Comparison of ENCODE assay signal across 10 mouse cellular contexts in genomic region chr11:98371556-98372240, GRCm38 (mm10). TPM values are rescaled to one million over a fixed set of nuclear protein-coding genes. Genes with fewer than 3 reads are reported as not detected.
A peak's percentile ranks its signal among the peaks of the same experiment; 100 is the strongest.
DNase-seq lines count a peak whose midpoint lies in the region; ATAC-seq and TF ChIP-seq lines count a peak whose summit lies in the region.
"Had no signal": no experiment of that assay in that cellular context is flagged by ENCODE, and none has a peak within 500 bp of the region (broad histone marks: within the 10 kb centered on the region; RNA-seq: fewer than 3 reads in every experiment).

No protein-coding gene starts in this region.

- peak; percentile 73; the same call in 1 of the 2 replicates for ATAC-seq in stomach, embryonic 14.5 days (ENCODE audit: insufficient number of reproducible peaks, insufficient read depth, low FRiP score, low read depth)
- no peak for ATAC-seq in stomach, postnatal 0 days (ENCODE audit: low FRiP score, low TSS enrichment)
- ATAC-seq in limb, embryonic 12.5 days (ENCODE audit: insufficient number of reproducible peaks, insufficient read depth, low FRiP score, low TSS enrichment, low read depth) = no peak

- WGBS in heart, embryonic 10.5 days = 30% methylated on average over 10 of the region's 10 CpGs
- WGBS in stomach, embryonic 14.5 days = 61% methylated on average over 7 of the region's 10 CpGs
- WGBS in stomach, postnatal 0 days = 53% methylated on average over 9 of the region's 10 CpGs
- WGBS in limb, embryonic 12.5 days = 58% methylated on average over 10 of the region's 10 CpGs

- no peak for TF ChIP-seq CTCF in stomach, postnatal 0 days (IDR thresholded peaks at IDR 0.05; ENCODE audit: low read depth)

- DNase-seq in heart, embryonic 10.5 days (ENCODE audit: low spot score) = no peak
- no peak for DNase-seq in heart, postnatal 36 days
- DNase-seq in stomach, postnatal 0 days (ENCODE audit: low spot score) = no peak
- DNase-seq in spleen, adult 18-20 months = no peak
- DNase-seq in thymus, postnatal 25 days = no peak
- DNase-seq in adrenal gland, adult (ENCODE audit: inconsistent age in 2 of 2, low spot score in 1 of 2) = no peak

- H3K36me3 ChIP-seq in heart, embryonic 10.5 days = peaks cover 23% of the 10 kb centered on the region
- H3K36me3 ChIP-seq in stomach, embryonic 14.5 days (ENCODE audit: control insufficient read depth, insufficient read depth, low read length) = peaks cover 19% of the 10 kb centered on the region
- H3K36me3 ChIP-seq in stomach, postnatal 0 days (ENCODE audit: control insufficient read depth, insufficient read depth, low read length) = no peaks in the 10 kb centered on the region; the same call in 1 of the 2 replicates
- H3K36me3 ChIP-seq in limb, embryonic 12.5 days = peaks cover 41% of the 10 kb centered on the region

- H3K4me2 ChIP-seq in stomach, embryonic 14.5 days (replicated peaks; ENCODE audit: low read depth, low read length) = no peak overlapping the region
- H3K4me2 ChIP-seq in stomach, postnatal 0 days (replicated peaks; ENCODE audit: low read depth) = no peak overlapping the region
- no peak overlapping the region for H3K4me2 ChIP-seq in limb, embryonic 12.5 days

- H3K4me1 ChIP-seq in heart, embryonic 10.5 days = peaks cover 89% of the 10 kb centered on the region
- 0 out of 2 replicates have a peak, but pooled peaks cover 4% of the 10 kb centered on the region for H3K4me1 ChIP-seq in stomach, embryonic 14.5 days (ENCODE audit: control insufficient read depth, insufficient read depth, low read length)
- no peaks in the 10 kb centered on the region for H3K4me1 ChIP-seq in stomach, postnatal 0 days (replicated peaks; ENCODE audit: control insufficient read depth, insufficient read depth)
- H3K4me1 ChIP-seq in limb, embryonic 12.5 days (replicated peaks) = peaks cover 6% of the 10 kb centered on the region; the same call in 1 of the 2 replicates

- H3K9me3 ChIP-seq in heart, embryonic 10.5 days = no peaks in the 10 kb centered on the region
- no peaks in the 10 kb centered on the region for H3K9me3 ChIP-seq in stomach, embryonic 14.5 days (ENCODE audit: control insufficient read depth, low read depth, low read length)
- H3K9me3 ChIP-seq in stomach, postnatal 0 days (ENCODE audit: control insufficient read depth, low read length) = no peaks in the 10 kb centered on the region
- H3K9me3 ChIP-seq in limb, embryonic 12.5 days = no peaks in the 10 kb centered on the region

- intact Hi-C loops in heart, postnatal 36 days (cut with DNase I) = loop anchor here (1.0 kb wide), 1 partner anchor 29 kb away; no protein-coding TSS in a partner anchor

- H3K27ac ChIP-seq in heart, embryonic 10.5 days = peak overlapping the region; percentile 81
- H3K27ac ChIP-seq in stomach, embryonic 14.5 days (ENCODE audit: low read length) = no peak overlapping the region
- H3K27ac ChIP-seq in stomach, postnatal 0 days (replicated peaks) = no peak overlapping the region
- no peak overlapping the region for H3K27ac ChIP-seq in limb, embryonic 12.5 days
- H3K27ac ChIP-seq: liver, embryonic 14.5 days had no signal

- H3K4me3 ChIP-seq in heart, embryonic 10.5 days = peak overlapping the region; percentile 39
- no peak overlapping the region for H3K4me3 ChIP-seq in stomach, embryonic 14.5 days (ENCODE audit: low read depth, low read length)
- no peak overlapping the region for H3K4me3 ChIP-seq in stomach, postnatal 0 days (ENCODE audit: low read depth, low read length)
- no peak overlapping the region for H3K4me3 ChIP-seq in limb, embryonic 12.5 days (replicated peaks)

- no peak for TF ChIP-seq EP300 in stomach, postnatal 0 days (optimal IDR thresholded peaks at IDR 0.05)

- H3K9ac ChIP-seq in stomach, embryonic 14.5 days (replicated peaks; ENCODE audit: low read depth, low read length) = no peak overlapping the region
- H3K9ac ChIP-seq in stomach, postnatal 0 days (ENCODE audit: low read length) = no peak overlapping the region
- peak overlapping the region; percentile 27; the same call in 1 of the 2 replicates for H3K9ac ChIP-seq in limb, embryonic 12.5 days (replicated peaks)
- H3K9ac ChIP-seq: liver, embryonic 14.5 days had no signal

- H3K27me3 ChIP-seq in heart, embryonic 10.5 days (ENCODE audit: insufficient read depth, poor library complexity, severe bottlenecking) = no peaks in the 10 kb centered on the region
- no peaks in the 10 kb centered on the region for H3K27me3 ChIP-seq in stomach, embryonic 14.5 days (ENCODE audit: control insufficient read depth, insufficient read depth, low read length)
- no peaks in the 10 kb centered on the region for H3K27me3 ChIP-seq in stomach, postnatal 0 days (ENCODE audit: control insufficient read depth, insufficient read depth, low read length)
- no peaks in the 10 kb centered on the region for H3K27me3 ChIP-seq in limb, embryonic 12.5 days

RNA-seq across cellular contexts. Expression of gene Tcap, which starts 11.9 kb away (rescaled TPM):
- 86.0 and 159 TPM in 2 replicates for polyA plus RNA-seq in heart, embryonic 10.5 days (2016; fragmentation: Nextera tagmentation; extraction: Ambion mirVana)
- 1,000 to 10,000 TPM; 1,783 to 3,188 TPM for total RNA-seq in heart, postnatal 36 days (2021)
- 0.27 and 0.36 TPM in 2 replicates for polyA plus RNA-seq in stomach, embryonic 14.5 days (2014; fragmentation: Nextera tagmentation; extraction: Ambion mirVana)
- polyA plus RNA-seq in stomach, postnatal 0 days (2015; fragmentation: Nextera tagmentation; extraction: Ambion mirVana) = 0.13 and 0.38 TPM in 2 replicates
- polyA plus RNA-seq in limb, embryonic 12.5 days (2016; fragmentation: Nextera tagmentation; extraction: Ambion mirVana) = 4.7 TPM in 2 replicates
- total RNA-seq: neutrophil, adult 5-6 weeks had no signal

RNA-seq across cellular contexts. Expression of gene Stard3, which starts 13.5 kb away (rescaled TPM):
- 51.0 and 53.0 TPM in 2 replicates for polyA plus RNA-seq in heart, embryonic 10.5 days (2016; fragmentation: Nextera tagmentation; extraction: Ambion mirVana)
- total RNA-seq in heart, postnatal 36 days (2021) = 10 to 100 TPM; 21.5 to 26.8 TPM
- polyA plus RNA-seq in stomach, embryonic 14.5 days (2014; fragmentation: Nextera tagmentation; extraction: Ambion mirVana) = 42.6 and 43.7 TPM in 2 replicates
- 24.9 TPM in 2 replicates for polyA plus RNA-seq in stomach, postnatal 0 days (2015; fragmentation: Nextera tagmentation; extraction: Ambion mirVana)
- 39.9 and 41.9 TPM in 2 replicates for polyA plus RNA-seq in limb, embryonic 12.5 days (2016; fragmentation: Nextera tagmentation; extraction: Ambion mirVana)

RNA-seq across cellular contexts. Expression of gene Pnmt, which starts 14.6 kb away (rescaled TPM):
- polyA plus RNA-seq in heart, embryonic 10.5 days (2016; fragmentation: Nextera tagmentation; extraction: Ambion mirVana) = 5.0 and 5.1 TPM in 2 replicates
- 1 to 10 TPM in 1 of 2 experiments, under 1 TPM in 1; 0.76 to 1.6 TPM for total RNA-seq in heart, postnatal 36 days (2021)
- polyA plus RNA-seq in stomach, embryonic 14.5 days (2014; fragmentation: Nextera tagmentation; extraction: Ambion mirVana) = not detected in 2 replicates
- polyA plus RNA-seq in stomach, postnatal 0 days (2015; fragmentation: Nextera tagmentation; extraction: Ambion mirVana) = not detected in 2 replicates
- polyA plus RNA-seq in limb, embryonic 12.5 days (2016; fragmentation: Nextera tagmentation; extraction: Ambion mirVana) = 0.37 and 0.41 TPM in 2 replicates
- total RNA-seq: neutrophil, adult 5-6 weeks had no signal
- polyA plus RNA-seq: liver, embryonic 14.5 days had no signal

RNA-seq across cellular contexts. Expression of gene Ppp1r1b, which starts 23.5 kb away (rescaled TPM):
- polyA plus RNA-seq in heart, embryonic 10.5 days (2016; fragmentation: Nextera tagmentation; extraction: Ambion mirVana) = 8.1 and 20.1 TPM in 2 replicates
- total RNA-seq in heart, postnatal 36 days (2021) = 1 to 10 TPM; 4.6 to 7.0 TPM
- 8.7 and 10.7 TPM in 2 replicates for polyA plus RNA-seq in stomach, embryonic 14.5 days (2014; fragmentation: Nextera tagmentation; extraction: Ambion mirVana)
- 6.9 and 7.0 TPM in 2 replicates for polyA plus RNA-seq in stomach, postnatal 0 days (2015; fragmentation: Nextera tagmentation; extraction: Ambion mirVana)
- 0.18 and 0.76 TPM in 2 replicates for polyA plus RNA-seq in limb, embryonic 12.5 days (2016; fragmentation: Nextera tagmentation; extraction: Ambion mirVana)
- total RNA-seq: neutrophil, adult 5-6 weeks had no signal

RNA-seq across cellular contexts. Expression of gene Pgap3, which starts 28.6 kb away (rescaled TPM):
- polyA plus RNA-seq in heart, embryonic 10.5 days (2016; fragmentation: Nextera tagmentation; extraction: Ambion mirVana) = 15.3 and 21.3 TPM in 2 replicates
- total RNA-seq in heart, postnatal 36 days (2021) = 1 to 10 TPM; 8.5 to 9.2 TPM
- polyA plus RNA-seq in stomach, embryonic 14.5 days (2014; fragmentation: Nextera tagmentation; extraction: Ambion mirVana) = 12.6 and 13.6 TPM in 2 replicates
- polyA plus RNA-seq in stomach, postnatal 0 days (2015; fragmentation: Nextera tagmentation; extraction: Ambion mirVana) = 11.0 and 13.4 TPM in 2 replicates
- polyA plus RNA-seq in limb, embryonic 12.5 days (2016; fragmentation: Nextera tagmentation; extraction: Ambion mirVana) = 7.9 and 9.7 TPM in 2 replicates

Comparison
In these comparisons a context has a peak if more than half of its experiments do, and no peak if none do; other contexts are left out.
1. RNA of gene Tcap, which starts 11.9 kb away (polyA plus RNA-seq): 86.0 to 159 TPM in heart, embryonic 10.5 days; 4.7 TPM in limb, embryonic 12.5 days, 0.27 to 0.36 TPM in stomach, embryonic 14.5 days and 0.13 to 0.38 TPM in stomach, postnatal 0 days; every median in the first group is over 10 times any median in the second.